Mouse (Mus musculus) bone marrow macrophage, adult 2 months (primary cell): ENCODE data around the gene Tmco2.

ENCODE experiments used
- CTCF ChIP-seq: IDR thresholded peaks from 2 replicates; pipeline ENCODE4 v1.5.1; 2012; ENCODE audit warnings: low read depth, mild to moderate bottlenecking, low read length, moderate library complexity
- POLR2A ChIP-seq: IDR thresholded peaks from 2 replicates; pipeline ENCODE4 v1.6.1; 2012; ENCODE audit warnings: mild to moderate bottlenecking, low read depth, low read length, borderline replicate concordance

- no peak for TF ChIP-seq POLR2A
- no peak for TF ChIP-seq CTCF
Observed at GRCm38 (mm10) chr4:121090211-121090610, 18.8 kb downstream of the Tmco2 start.
